Mouse (Mus musculus) megakaryocyte, adult 5-6 weeks (primary cell): ENCODE data around the gene Peli1. TPM values are rescaled to one million over a fixed set of nuclear protein-coding genes. Genes with fewer than 3 reads are reported as not detected.
"Not testable (repeated sequence)": the region's sequence is repeated elsewhere in the genome, so short reads cannot be mapped to it uniquely, and the experiment has no call there.

Experiments
- ATAC-seq: 2 replicates; pipeline ENCODE4 v1.8.0; 2016; ENCODE audit warnings: mild to moderate bottlenecking, inconsistent platforms; ENCODE audit not compliant: poor library complexity, severe bottlenecking
- total RNA-seq, 2 experiments: library from RNA; stranded (forward) in 1 of 2; stranded (reverse) in 1 of 2; fragments of 153-499, 151-499 nt in 1 of 2; fragments of 221-1000, 200-1000 nt in 1 of 2; gene quantifications; 2 replicates each; pipeline versions ENCODE4 v1.2.3 to v1.2.4; 2015 to 2017

The Peli1 gene
- total RNA-seq, 2 experiments from 2014 or later: 29.0 to 50.4 TPM

- no peak for ATAC-seq
These were observed 50.7 kb downstream of the Peli1 start for GRCm38 (mm10) chr11:21141755-21142154.

GRCm38 (mm10) chr11:21149476-21149875, 58.4 kb downstream of the Peli1 start:
- no peak for ATAC-seq

GRCm38 (mm10) chr11:21150316-21150715, 59.2 kb downstream of the Peli1 start:
- ATAC-seq: no peak

- ATAC-seq: no peak
These were observed 60.6 kb downstream of the Peli1 start for GRCm38 (mm10) chr11:21151672-21152071.

- ATAC-seq: no peak
These were observed 62.0 kb downstream of the Peli1 start for GRCm38 (mm10) chr11:21153111-21153510.

GRCm38 (mm10) chr11:21157595-21157994, 66.5 kb downstream of the Peli1 start:
- no peak for ATAC-seq

- ATAC-seq: no peak
These were observed 71.0 kb downstream of the Peli1 start for GRCm38 (mm10) chr11:21162093-21162492.

- ATAC-seq: no peak
These were observed 72.1 kb downstream of the Peli1 start for GRCm38 (mm10) chr11:21163143-21163542.

GRCm38 (mm10) chr11:21163673-21164072, 72.6 kb downstream of the Peli1 start:
- no peak for ATAC-seq

GRCm38 (mm10) chr11:21164312-21164993, 73.4 kb downstream of the Peli1 start:
- ATAC-seq: no peak

- ATAC-seq: no peak
These were observed 74.0 kb downstream of the Peli1 start for GRCm38 (mm10) chr11:21164994-21165560.

GRCm38 (mm10) chr11:21166495-21167096, 75.5 kb downstream of the Peli1 start:
- ATAC-seq: peak; percentile 30; the same call in 1 of the 2 replicates

- no peak for ATAC-seq
These were observed 77.9 kb downstream of the Peli1 start for GRCm38 (mm10) chr11:21168828-21169607.

- ATAC-seq: not testable (repeated sequence)
These were observed 78.4 kb downstream of the Peli1 start for GRCm38 (mm10) chr11:21169608-21169860.

GRCm38 (mm10) chr11:21172281-21172680, 81.2 kb downstream of the Peli1 start:
- ATAC-seq: no peak

- no peak for ATAC-seq
These were observed 82.8 kb downstream of the Peli1 start for GRCm38 (mm10) chr11:21173926-21174325.

GRCm38 (mm10) chr11:21174396-21174795, 83.3 kb downstream of the Peli1 start:
- ATAC-seq: peak; percentile 83

GRCm38 (mm10) chr11:21175063-21175462, 84.0 kb downstream of the Peli1 start:
- no peak for ATAC-seq

GRCm38 (mm10) chr11:21176491-21176890, 85.4 kb downstream of the Peli1 start:
- no peak for ATAC-seq

GRCm38 (mm10) chr11:21178343-21178742, 87.3 kb downstream of the Peli1 start:
- ATAC-seq: peak; percentile 41

- no peak for ATAC-seq
These were observed 88.0 kb downstream of the Peli1 start for GRCm38 (mm10) chr11:21178998-21179645.
